Mouse (Mus musculus): Measurements from ENCODE around the gene Plekha7.
A peak's percentile ranks its signal among the peaks of the same experiment; 100 is the strongest.

The Plekha7 gene

DNA sequence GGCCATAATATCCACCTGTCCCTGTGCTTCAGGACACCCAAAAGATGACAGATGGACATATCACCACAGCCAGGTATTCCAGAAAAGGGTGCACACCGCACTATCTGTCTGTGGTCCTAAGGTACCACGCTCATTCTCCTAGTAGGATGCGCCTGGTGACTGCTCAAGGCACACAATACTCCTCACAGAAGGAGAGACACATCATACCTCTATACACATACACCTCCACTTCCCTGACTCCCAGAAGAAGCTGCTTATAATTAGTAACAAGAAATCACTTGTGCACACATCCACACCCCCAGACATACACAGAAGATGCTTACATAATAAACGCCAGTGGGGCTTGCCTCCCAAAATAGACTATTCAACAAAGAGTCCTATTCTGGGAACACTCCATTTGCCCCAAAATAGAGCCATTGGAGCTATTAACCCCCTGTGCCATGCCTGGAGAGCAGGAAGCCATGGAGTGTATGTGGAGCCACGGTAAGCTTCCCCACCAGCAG lies 126.7 kb downstream of the Plekha7 start:
- no peak for DNase-seq

DNA sequence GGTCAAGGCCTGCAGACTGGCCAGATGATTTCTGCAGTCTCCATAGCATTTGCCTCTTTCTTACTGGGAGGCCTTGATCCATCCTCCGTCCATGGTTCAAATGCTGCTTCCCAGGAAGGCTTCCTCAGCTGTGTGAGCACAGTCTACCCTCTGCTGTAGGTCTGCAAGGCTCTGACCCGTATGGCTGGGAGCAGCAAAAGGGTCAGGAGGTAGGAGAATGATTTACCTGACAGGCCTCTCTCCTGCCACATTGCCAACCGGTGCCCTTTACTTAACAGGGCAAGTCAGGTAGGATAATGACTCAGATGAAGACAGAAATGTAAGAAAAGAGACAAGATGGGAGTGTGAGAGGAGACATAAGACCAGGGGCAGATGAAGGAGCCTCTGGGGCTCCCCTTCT lies 129.3 kb downstream of the Plekha7 start:
- no peak for DNase-seq

DNA sequence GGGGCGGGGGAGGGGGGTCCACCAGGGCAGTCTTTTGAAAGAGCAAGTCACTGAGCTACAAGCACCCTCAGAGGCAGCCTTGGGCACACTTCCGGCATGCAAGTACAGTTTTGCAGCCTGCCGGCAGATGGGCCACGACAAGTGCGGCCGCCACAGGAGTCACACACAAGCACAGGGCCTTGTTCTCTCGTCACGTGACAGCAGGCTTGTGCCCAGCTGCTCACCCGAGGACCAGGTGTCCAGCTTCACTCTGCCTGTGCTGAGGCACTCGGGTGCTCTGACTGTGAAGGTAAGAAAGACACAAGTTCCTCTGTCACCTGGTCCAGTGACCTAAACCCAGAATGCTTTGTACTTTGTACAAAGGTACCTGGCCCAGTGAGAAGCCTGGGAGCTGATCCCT lies 135.4 kb downstream of the Plekha7 start:
- no peak for DNase-seq

DNA sequence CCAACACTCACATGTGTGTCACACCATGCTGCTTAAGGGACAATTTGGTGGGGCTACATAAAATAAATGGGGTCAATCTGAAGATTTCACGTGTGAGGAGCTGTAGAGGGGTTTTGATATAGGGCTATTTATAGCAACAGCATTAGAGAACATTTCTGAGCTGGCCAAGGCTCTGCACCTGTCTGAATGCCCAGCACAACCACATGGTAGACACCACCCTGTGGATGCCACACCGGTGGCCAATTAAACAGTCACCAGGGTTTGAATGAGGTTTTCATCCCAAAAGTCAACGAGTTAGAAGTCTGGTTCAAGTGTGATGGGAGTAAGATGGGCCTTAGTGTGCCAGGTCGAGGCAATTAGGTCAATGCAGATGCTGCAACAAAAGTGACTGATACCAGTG lies 138.8 kb downstream of the Plekha7 start:
- no peak for DNase-seq

DNA sequence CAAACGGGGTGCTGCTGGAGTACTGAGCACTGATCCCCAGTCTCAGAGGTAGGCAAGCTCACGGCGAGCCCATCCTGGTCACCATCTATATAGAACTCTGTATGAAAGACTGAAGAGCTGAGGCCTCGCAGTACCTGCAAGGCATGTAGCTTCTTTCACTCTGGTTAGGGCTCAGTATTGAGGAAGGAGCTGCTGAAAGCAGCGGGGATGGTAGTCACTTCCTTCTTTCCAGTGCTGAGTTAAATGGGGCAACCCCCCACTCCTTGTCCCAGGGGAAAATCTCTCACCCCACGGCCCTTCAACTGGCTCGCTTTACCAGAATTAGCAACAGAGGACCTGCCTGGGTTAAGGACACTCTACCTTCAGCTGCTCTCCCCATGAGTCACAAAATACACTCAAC lies 140.0 kb downstream of the Plekha7 start:
- no peak for DNase-seq

DNA sequence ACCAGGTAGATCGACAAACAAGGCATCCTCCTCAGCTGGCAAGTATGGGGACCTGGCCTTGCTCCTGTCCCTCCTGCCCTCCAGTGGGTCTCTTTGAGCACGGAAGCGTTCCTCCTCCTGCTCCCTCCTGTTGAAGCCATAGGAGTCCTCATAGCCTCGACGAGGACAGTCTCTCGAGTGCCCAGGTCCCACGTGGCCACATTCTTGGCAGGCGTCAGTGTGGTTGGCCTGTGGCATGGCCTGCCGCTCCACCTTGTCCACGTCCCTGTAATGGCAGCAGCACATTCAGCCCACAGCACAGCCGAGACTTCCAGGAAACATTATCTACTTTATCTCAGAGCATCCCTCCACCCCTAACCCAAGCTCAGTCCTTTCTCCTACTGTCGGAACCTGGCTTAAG lies 143.9 kb downstream of the Plekha7 start:
- DNase-seq = no peak

DNA sequence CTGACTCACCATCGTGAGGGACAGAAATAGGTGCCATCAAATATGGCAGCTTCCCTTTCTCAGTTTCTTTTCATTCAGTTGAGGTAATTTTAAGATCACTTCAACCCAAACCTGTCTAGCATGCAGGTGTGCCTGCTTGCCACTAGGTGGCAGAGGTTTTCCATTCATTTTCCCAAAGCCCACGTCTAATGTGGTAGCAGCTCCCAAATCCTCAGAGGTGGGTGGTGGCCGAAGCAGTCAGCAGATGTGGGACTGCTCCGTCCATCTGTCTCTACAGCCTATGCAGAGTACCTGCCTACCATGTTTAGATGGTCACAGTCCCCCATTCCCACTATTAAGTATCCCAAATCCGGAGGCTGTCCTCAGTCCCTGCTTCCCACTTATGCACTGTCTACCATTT lies 146.6 kb downstream of the Plekha7 start:
- no peak for DNase-seq

DNA sequence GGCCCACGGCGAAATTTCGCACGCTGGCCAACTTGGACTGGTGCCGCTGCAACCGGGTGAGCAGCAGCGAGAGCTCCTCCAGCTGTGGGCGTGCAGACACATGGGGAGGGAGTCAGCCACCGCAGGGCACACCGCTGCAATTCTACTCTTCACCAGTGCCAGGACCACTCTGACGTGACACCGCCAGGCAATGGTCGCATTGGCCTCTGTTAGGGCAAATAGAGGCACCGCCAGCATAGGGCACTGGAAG lies 151.4 kb downstream of the Plekha7 start:
- no peak for DNase-seq

DNA sequence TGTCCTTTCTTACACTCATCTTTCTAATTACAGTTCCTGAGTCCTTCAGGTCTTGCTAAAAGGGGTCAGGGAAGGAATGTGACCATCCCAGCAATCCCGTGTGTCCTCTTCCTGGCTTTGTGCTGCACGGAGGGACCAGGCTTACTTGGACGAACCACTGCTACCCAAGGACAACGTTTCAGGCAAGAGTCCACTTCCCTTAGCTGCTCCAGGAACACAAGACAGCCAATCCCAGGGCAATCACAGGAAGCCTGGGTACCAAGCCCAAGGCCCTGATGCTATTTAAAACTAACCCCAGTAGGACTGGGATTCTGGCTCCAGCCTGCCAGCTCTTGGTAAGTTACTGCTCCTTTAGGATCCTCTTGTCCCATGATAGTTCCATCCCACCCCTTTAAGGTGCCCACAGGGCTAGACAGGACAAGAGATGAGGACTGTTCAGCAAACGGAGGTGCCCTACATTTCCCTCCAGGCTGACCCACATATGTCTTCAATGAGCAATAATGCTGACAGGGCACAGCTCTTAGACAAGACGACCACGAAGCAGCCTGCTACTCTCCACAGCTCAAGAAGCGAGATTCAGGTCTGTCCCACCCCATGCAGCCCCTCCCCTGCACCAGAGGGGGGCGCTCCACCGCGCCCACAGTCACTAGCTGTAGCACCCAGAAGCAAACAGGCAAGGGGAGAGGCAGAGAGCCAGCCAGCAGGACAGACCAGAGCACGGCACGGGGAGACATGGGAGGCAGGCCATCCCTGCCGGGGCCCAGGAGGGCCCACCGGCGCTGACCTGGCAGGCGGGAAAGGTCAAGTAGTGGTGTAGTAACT lies 151.9 kb downstream of the Plekha7 start:
- no peak for DNase-seq

DNA sequence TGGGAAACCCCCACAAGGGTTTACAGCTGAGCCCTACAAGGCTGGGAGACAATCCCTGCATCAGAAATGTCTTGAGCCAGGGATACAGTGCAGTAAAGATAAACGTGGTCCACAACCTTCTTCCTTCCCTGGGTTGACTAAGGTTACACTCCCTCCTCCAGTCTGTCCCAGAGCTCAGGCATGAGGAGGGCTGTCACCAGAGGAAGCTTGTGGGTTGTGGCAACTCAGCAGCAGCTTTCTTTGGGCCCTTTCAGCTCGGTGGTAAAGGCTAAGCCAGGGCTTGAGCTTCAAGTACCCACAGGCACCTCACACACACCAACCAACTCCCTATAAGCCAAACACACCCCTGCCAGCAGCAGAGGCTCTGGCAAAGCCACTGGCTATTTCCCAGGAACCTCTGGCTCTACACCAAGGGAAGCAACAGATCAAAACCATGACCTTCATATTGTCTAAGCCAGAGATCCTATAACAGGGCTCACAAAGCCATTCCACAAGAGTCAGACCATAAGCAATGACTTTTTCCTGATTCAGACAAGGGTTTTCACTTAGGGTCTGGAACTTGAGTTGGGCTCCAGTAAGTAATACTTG lies 154.3 kb downstream of the Plekha7 start:
- DNase-seq = no peak

DNA sequence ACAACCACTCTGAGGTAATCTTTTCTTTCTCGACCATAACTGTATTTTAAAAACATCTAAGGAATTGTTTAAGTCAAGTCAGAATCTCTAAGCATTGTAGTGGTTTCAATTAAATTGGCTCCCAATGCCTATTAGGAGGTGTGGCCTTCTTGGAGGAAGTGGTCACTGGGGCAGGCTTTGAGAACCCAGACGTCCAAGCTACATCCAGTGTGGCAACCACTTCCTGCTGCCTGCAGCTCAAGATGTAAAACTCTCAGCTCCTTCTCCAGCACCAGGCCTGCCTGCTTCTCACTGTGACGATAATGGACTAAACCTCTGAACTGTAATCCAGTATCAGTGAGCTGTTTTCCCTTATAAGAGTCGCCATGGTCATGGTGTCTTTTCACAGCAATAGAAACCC lies 158.6 kb downstream of the Plekha7 start:
- DNase-seq = no peak

DNA sequence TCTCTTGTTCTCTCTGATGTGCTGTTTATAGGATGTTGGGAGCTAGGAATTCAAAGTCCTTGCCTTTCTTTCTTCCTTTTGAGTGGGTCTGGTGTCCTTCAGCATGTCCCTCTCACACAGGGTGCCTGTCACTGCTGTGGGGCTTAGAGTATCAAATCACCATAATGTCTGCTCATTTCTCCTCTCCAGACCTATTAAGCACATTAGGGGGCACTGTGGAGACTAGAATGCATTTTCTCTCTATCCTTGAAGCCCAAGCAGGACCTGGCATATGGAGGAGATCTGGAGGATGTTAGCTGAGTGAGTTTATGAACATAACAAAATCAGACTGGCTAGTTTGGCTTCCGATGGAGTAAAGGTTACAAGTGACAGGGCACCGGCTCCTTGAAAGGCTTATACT lies 161.1 kb downstream of the Plekha7 start:
- DNase-seq = no peak

DNA sequence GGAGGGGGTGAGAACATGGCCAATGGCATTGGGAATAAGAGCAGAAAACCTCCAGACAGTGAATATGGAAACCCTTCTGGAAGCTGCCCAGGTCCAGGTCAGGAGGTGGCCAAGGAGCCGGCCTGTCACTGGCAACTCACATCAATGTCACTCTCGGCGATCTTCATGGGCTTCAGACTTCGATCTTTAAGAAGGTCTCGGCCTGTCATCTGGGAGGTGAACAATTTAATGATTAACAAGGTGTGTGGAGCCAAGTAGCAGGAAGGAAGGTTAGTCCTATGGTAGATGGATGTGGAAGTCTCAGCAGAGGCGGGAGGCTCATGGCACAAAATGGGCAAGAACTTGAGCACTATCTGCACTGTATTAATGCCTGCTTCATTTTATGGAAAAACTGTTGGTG lies 163.1 kb downstream of the Plekha7 start:
- no peak for DNase-seq

DNA sequence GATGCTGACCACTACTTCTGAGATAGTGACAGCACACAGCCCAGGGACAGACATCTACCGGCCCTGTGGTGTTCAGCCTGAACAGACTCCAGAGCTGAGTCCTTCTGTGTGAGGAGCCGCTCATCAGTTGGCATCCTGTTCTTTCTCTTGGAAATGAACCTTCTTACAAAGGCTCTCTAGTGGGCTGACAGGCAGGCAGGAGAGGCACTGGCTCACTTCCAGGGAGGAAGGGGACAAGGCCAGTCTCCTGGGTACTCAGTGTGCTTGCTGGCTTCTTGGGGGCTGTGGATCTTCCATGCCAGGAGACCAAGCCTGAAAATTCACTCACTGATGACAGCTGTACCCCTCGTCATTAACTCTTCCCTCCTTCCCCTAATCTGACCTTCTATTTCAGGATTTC lies 170.5 kb downstream of the Plekha7 start:
- no peak for DNase-seq

DNA sequence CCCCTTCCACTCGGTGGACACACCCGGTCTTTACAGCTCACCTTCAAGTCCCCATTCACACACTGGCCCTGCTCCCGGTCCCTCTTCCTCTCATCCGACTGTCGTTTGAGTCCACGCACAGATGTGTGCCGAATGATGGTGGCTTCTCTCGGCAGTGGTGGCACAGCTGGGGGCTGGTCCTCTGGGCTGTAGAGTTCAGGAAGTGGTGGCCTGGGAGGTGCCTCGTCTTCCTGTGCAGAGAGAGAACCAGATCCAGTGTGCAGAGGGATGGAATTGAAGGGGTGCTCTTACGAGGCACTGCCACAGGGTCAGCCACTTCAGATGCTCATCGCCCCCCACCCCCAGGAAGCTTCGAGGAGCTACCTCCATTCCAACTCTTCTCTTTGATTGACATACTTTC lies 171.0 kb downstream of the Plekha7 start:
- no peak for DNase-seq

DNA sequence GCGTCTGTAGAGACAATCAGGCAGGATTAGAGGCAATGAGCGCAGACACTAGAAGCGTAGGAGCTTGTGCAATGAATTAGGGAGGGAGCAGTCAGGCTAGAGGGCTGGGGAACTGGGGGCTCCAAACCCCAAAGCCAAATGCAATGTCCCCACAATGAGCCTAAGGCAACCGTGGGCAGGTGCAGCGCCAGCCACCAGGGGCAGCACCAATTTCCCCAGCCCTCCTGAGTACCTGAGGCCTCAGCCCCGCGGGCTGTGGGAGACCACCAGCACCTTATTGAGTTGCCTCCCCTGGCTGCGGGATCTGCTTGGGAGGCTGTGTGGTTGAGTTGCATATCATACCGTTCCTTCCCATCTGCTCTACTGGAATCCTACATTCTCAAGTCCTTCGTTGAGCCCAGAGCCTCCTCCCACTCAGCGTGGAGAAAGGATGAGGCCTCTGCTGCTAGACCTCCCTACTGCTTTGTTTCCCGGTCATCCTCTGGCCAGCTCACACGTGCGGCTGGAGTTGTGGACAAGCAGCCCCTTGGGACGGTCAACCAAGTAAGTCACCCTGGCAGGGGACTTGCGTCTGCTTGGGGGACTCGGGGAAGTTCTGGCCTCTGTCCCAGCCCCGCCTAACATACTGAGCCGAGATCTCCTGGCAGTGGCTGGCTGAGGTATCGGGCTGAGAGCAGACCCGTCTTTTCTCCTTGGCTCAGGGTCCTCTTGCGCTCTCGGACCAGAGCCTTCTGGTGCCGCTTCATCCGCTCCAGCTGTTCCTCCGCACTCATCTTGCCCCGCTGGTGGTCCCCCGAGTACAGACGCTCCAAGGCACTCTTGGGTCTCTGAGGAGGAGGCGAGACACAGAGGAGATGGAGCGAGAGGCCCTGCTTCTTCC lies 173.5 kb downstream of the Plekha7 start:
- DNase-seq = no peak

DNA sequence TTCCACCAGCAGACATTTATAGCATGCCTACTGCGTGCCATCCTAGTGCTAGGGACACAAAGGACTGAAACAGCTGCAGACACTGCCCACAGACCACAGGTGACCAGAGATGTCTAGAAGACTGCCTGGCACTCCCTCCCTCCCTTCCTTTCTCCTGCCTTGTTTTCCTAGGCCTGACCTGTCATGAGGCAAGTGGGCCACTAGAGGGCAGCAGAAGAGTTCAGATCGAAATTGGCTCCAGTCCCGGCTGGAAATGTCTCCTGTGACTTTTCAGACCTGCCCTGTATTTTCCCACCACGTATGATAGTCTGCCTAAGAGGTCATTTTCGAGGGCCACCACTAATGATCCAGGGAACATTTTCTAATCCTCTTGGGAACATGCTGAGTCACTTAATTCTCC lies 176.1 kb downstream of the Plekha7 start:
- DNase-seq = peak; percentile 60

DNA sequence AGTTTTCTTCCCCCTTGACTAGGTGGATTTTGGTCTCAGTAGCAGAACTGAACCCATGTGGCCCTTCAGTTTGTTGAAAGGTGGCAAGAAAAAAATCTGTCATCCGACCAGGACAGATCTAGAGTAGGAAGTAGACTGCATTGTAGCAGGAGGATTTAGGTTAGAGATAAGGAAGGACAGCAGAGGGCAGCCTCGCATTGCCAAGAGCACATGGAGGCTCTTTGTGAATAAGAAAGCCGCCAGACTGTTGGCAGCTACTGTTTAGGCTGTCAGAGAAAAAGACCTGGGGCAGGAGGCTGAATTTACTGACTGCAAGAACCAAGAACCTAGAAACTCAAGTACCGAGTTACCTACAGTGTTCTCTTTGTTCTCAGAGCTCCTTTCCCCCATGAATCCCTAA lies 176.8 kb downstream of the Plekha7 start:
- no peak for DNase-seq

DNA sequence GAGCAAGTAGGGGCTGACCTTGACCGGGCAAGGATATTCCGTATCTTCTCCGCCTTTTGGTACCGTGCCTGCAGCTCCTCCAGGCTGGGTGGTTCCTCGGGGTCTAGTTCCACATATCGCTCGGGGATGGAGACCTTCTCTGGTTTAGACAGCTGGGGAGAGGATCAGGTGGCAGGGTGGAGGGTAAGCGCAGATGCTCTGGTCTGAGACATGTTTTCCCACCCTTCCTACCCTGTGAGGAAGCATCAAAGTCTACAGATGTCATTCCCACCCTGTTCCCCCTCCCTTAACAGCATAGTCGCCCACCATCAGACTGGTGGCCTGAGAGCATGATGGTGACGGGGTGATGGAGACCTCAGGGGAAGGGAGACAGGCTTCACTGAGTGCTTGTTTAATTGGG lies 178.8 kb downstream of the Plekha7 start:
- no peak for DNase-seq

DNA sequence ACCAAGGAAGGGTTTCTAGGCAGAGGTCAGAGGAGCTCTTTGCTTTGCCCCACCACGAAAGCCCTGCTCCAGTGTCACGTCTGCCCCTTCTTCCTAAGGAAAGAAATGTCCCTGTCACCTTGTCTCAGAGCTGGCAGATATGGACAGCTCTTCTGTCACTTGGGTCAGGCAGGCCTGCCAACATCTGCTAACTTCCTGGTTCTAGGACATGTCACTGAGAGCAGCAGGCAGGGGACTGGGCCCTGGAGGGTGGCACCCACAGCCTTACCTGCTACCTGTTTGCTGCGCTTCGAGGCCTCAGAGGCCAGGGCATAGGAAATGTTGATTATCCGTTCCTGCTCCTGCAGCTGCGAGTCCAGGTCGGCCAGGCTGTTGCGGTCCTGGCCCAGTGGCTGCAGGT lies 179.9 kb downstream of the Plekha7 start:
- no peak for DNase-seq

DNA sequence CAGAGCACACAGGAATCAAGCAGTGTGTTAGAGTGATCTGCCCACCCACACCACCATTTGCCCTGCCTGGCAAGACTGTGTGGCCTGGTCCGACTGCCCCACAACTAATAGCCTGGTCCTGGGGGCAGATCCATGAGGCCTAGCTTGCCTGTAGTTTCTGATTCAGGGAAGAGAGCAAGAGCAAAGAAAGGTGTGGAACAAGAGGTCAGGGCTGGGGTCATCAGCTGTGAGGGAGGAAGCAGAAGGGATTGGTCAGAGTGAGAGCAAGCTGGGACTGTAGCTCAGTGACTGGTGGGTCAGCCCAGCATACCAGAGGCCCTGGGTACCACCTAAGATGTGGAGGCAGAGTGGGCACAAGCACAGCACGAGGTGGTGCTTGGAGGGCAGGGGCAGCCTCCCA lies 181.1 kb downstream of the Plekha7 start:
- DNase-seq = no peak

DNA sequence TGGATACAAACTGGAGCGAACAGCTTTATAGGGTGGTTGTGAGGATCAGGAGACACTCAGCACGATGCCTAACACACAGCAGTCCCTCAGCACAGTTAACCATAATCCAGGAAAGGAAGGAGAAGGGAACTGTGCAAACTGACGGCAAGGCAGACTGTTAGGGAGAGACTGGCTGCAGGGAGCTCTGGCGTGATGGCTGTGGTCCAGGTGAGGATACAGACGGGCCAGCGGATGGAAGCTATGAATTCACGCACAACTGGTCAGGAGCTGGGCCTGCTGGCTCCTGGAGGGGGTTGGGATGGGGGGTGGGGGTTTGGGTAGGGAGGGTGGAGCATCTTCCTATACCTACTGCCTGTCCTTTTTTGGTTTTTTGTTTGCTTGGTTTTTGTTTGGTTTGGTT lies 182.5 kb downstream of the Plekha7 start:
- DNase-seq = no peak

DNA sequence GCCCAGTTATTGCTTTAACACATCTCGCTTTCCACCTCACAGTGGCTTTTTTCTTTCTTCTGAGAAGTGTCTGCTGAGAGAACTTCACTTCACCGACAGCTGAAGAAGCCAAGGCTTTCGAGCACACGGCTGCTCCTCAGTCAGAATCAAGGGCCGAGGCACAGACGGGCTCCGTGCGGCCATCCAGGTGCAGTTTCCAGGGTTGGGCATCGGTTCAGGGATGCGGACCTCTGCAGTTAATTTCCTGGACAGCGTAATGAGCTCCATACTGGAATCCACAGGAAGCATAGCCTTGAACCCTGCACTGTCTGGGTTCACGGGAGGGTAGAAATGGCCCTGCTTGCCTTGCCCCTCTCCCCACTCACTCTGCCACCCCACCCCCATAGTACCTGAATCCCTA lies 184.1 kb downstream of the Plekha7 start:
- DNase-seq = no peak

DNA sequence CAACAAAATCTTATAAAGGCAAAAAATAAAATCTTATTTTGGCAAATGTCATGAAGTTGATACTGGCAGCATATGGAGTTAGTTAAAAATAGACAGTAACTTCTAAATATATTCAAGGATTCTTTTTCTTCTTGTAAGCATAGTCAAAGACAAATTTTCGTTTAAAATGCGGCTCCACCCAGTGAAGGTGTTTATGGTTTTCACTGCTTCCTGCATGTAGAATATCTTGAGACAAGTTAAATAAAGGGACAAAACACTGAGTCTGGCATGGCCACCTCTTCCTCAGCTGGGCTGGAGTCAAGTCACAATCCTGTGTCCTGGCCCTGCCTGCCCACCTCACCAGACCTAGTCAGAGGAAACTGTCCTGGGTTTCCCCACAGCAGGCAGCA lies 184.6 kb downstream of the Plekha7 start:
- DNase-seq = no peak
